10 mouse cellular contexts compared by ENCODE assay signal in genomic region chr8:105373032-105373431, GRCm38 (mm10). TPM values are rescaled to one million over a fixed set of nuclear protein-coding genes. Genes with fewer than 3 reads are reported as not detected.
DNase-seq lines count a peak whose midpoint lies in the region; ATAC-seq and TF ChIP-seq lines count a peak whose summit lies in the region.
"Had no signal": no experiment of that assay in that cellular context is flagged by ENCODE, and none has a peak within 500 bp of the region (broad histone marks: within the 10 kb centered on the region; RNA-seq: fewer than 3 reads in every experiment).

TSS of gene Plekhg4 (plus strand) at chr8:105373274.

- no peaks in the 10 kb centered on the region for H3K27me3 ChIP-seq in cerebellum, adult 2 months (ENCODE audit: control insufficient read depth, insufficient read depth, low read length)
- H3K27me3 ChIP-seq in neural tube, embryonic 11.5 days (ENCODE audit: control insufficient read depth, insufficient read depth, low read length) = no peaks in the 10 kb centered on the region
- peaks cover 2% of the 10 kb centered on the region; the same call in 1 of the 2 replicates for H3K27me3 ChIP-seq in intestine, embryonic 15.5 days (replicated peaks)
- no peaks in the 10 kb centered on the region for H3K27me3 ChIP-seq in myocyte (ENCODE audit: control insufficient read depth, insufficient read depth, insufficient read length)

- peaks cover 19% of the 10 kb centered on the region for H3K4me1 ChIP-seq in cerebellum, adult 2 months (ENCODE audit: control insufficient read depth, insufficient read depth, low read length)
- no peaks in the 10 kb centered on the region for H3K4me1 ChIP-seq in neural tube, embryonic 11.5 days (ENCODE audit: control insufficient read depth, insufficient read depth, low read length)
- H3K4me1 ChIP-seq in intestine, embryonic 15.5 days (replicated peaks) = no peaks in the 10 kb centered on the region

- no peak for TF ChIP-seq CTCF in cerebellum, adult 2 months (IDR thresholded peaks at IDR 0.05; ENCODE audit: borderline replicate concordance, insufficient read depth, low read depth, low read length)

- no peak within 1 kb of the TSS for H3K9ac ChIP-seq in neural tube, embryonic 11.5 days (ENCODE audit: low read length)
- H3K9ac ChIP-seq in intestine, embryonic 15.5 days = no peak within 1 kb of the TSS
- H3K9ac ChIP-seq: liver, embryonic 13.5 days had no signal

- no peak for ATAC-seq in neural tube, embryonic 11.5 days (ENCODE audit: insufficient read depth, low FRiP score, low TSS enrichment)
- ATAC-seq in intestine, embryonic 15.5 days = no peak
- no peak for ATAC-seq in CD4-positive, CD25-positive, alpha-beta regulatory T cell, adult 4 months

- H3K4me2 ChIP-seq in neural tube, embryonic 11.5 days (ENCODE audit: low read depth) = peak within 1 kb of the TSS; percentile 37; the same call in 1 of the 2 replicates
- H3K4me2 ChIP-seq in intestine, embryonic 15.5 days (replicated peaks) = 0 out of 2 replicates have a peak within 1 kb of the TSS, but pooled peaks have one; percentile 58
- peak within 1 kb of the TSS; percentile 84 for H3K4me2 ChIP-seq in myocyte (ENCODE audit: low read depth)

- DNase-seq in cerebellum, adult 2 months = peak in 1 of 2 experiments; percentile 18
- no peak for DNase-seq in cerebellum, postnatal 14 days
- no peak for DNase-seq in neural tube, embryonic 11.5 days (ENCODE audit: low spot score)
- DNase-seq in neural tube, embryonic 10.5 days (ENCODE audit: extremely low spot score, low spot score) = no peak
- no peak for DNase-seq in left cerebral cortex, postnatal 14 days (ENCODE audit: low spot score in 2 of 2)
- DNase-seq: kidney, adult 18-20 months; liver, embryonic 13.5 days had no signal

- no peaks in the 10 kb centered on the region for H3K9me3 ChIP-seq in neural tube, embryonic 11.5 days (ENCODE audit: control insufficient read depth, low read length)
- H3K9me3 ChIP-seq in intestine, embryonic 15.5 days = no peaks in the 10 kb centered on the region
- H3K9me3 ChIP-seq: liver, embryonic 13.5 days had no signal

- intact Hi-C loops in left cerebral cortex, postnatal 14 days (cut with DNase I) = no loop called here

- no peak within 1 kb of the TSS for H3K27ac ChIP-seq in cerebellum, adult 2 months (ENCODE audit: insufficient read depth, low read length)
- H3K27ac ChIP-seq in neural tube, embryonic 11.5 days (ENCODE audit: low read depth, low read length) = no peak within 1 kb of the TSS
- H3K27ac ChIP-seq in intestine, embryonic 15.5 days = no peak within 1 kb of the TSS
- H3K27ac ChIP-seq: liver, embryonic 13.5 days had no signal

- no peak within 1 kb of the TSS for H3ac ChIP-seq in myocyte (ENCODE audit: control insufficient read depth, insufficient read length)

- H3K4me3 ChIP-seq in cerebellum, adult 2 months (replicated peaks; ENCODE audit: insufficient read depth, low read depth, low read length) = no peak within 1 kb of the TSS
- H3K4me3 ChIP-seq in neural tube, embryonic 11.5 days (ENCODE audit: low read depth, low read length) = no peak within 1 kb of the TSS
- no peak within 1 kb of the TSS for H3K4me3 ChIP-seq in intestine, embryonic 15.5 days (replicated peaks)
- no peak within 1 kb of the TSS for H3K4me3 ChIP-seq in myocyte
- H3K4me3 ChIP-seq: liver, embryonic 13.5 days had no signal

- 60% methylated on average over 2 of the region's 2 CpGs for WGBS in cerebellum, adult 2 months
- 62% methylated on average over 2 of the region's 2 CpGs for WGBS in neural tube, embryonic 11.5 days
- 62% methylated on average over 2 of the region's 2 CpGs for WGBS in intestine, embryonic 15.5 days

- H3K79me2 ChIP-seq in myocyte (ENCODE audit: control insufficient read depth, insufficient read depth) = no peaks in the 10 kb centered on the region

- no peaks in the 10 kb centered on the region for H3K36me3 ChIP-seq in neural tube, embryonic 11.5 days (ENCODE audit: control insufficient read depth, insufficient read depth, low read length)
- no peaks in the 10 kb centered on the region for H3K36me3 ChIP-seq in intestine, embryonic 15.5 days
- peaks cover 10% of the 10 kb centered on the region for H3K36me3 ChIP-seq in myocyte (ENCODE audit: control insufficient read depth, insufficient read depth)
- H3K36me3 ChIP-seq: liver, embryonic 13.5 days had no signal

- no peak for TF ChIP-seq POLR2A in cerebellum, adult 2 months (IDR thresholded peaks at IDR 0.05; ENCODE audit: borderline replicate concordance, insufficient read depth, low read length)
- no peak for TF ChIP-seq POLR2A in myocyte (IDR thresholded peaks at IDR 0.05; ENCODE audit: insufficient read length, low read depth)

TF ChIP-seq in myocyte, 11 proteins besides CTCF, POLR2A, EP300 and RAD21:
- TF ChIP-seq POLR2AphosphoS2 (IDR thresholded peaks at IDR 0.05; ENCODE audit: insufficient read length, low read depth) = no peak
- no peak for TF ChIP-seq SRF (IDR thresholded peaks at IDR 0.05; ENCODE audit: control insufficient read depth, insufficient read length, low read depth)

RNA-seq across cellular contexts. Expression of gene Plekhg4, which starts in this region (rescaled TPM):
- 11.0 and 13.5 TPM in 2 replicates for polyA plus RNA-seq in cerebellum, adult 2 months (2012; rRNA removed)
- polyA plus RNA-seq in neural tube, embryonic 11.5 days (2014; fragmentation: Nextera tagmentation; extraction: Ambion mirVana) = 0.54 and 0.89 TPM in 2 replicates
- polyA plus RNA-seq in intestine, embryonic 15.5 days (2015; fragmentation: Nextera tagmentation; extraction: Ambion mirVana) = 0.10 and 0.27 TPM in 2 replicates
- polyA plus RNA-seq in myocyte (2012; fragmentation: generic; extraction: Trizol) = 1.0 TPM
- 1 to 10 TPM; 1.7 to 4.9 TPM for total RNA-seq in left cerebral cortex, postnatal 14 days (2021)
- polyA plus RNA-seq in CD4-positive, CD25-positive, alpha-beta regulatory T cell, adult 4 months (2017; shearing (Covaris generic)) = not detected
